Mouse (Mus musculus): Measurements from ENCODE around the gene Snx14.

Gene Snx14

DNA sequence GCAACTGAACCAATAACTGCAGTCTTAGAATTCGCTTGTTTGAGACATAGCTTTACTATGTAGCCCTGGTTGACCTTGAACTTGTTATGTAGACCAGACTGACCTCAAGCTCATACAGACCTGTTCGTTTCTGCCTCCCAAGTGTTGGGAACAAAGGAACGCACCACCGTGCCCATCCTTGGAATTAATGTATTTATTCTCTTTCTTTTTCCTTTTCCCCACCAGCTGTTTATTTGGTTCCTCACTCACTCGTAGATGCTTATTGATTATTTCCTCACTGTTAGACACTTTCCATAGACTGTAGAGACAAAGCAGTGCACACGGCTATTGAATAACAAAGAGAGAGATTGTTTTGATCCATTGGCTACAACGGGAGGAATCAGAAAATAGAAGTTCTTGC is 96.5 kb downstream of the Snx14 start:
- DNase-seq: no peak

DNA sequence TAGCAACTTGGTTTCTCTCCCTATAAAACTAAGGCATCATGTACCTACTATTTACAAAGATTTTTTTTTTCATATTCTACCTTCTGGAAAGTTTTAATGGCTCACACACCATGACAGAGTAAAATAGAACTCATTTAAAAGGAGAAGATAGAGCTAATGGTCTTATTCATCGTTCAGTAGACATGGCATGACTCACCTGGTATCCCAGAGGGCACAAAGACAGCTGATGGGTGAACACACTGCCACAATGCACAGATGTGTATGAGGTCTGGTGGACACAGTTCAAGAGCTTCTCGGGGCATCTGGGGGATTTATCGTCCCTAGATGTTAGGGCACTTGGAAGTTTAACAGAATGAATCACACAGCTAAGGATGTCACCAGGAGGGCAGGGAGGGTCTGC is 97.9 kb downstream of the Snx14 start:
- no peak for DNase-seq

DNA sequence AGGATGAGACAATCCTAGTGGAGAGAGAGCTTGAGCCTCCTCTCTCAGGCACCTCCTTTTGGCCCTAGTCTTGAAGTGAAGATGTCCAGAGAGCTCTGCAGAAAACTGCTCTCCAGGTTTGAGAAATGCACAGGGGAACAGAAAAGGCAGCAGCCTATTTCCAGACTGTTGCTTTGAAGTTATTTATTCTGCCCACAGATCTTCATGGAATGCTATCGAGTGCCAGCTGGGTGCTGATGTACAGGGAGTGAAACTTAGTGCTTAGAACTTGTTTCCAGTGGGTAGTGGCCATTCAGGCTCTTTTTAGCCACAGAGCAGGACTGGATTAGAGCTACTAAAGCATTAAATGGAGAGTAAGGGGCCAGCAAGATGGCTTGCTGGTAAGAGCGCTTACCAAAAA is 102.9 kb downstream of the Snx14 start:
- no peak for DNase-seq

DNA sequence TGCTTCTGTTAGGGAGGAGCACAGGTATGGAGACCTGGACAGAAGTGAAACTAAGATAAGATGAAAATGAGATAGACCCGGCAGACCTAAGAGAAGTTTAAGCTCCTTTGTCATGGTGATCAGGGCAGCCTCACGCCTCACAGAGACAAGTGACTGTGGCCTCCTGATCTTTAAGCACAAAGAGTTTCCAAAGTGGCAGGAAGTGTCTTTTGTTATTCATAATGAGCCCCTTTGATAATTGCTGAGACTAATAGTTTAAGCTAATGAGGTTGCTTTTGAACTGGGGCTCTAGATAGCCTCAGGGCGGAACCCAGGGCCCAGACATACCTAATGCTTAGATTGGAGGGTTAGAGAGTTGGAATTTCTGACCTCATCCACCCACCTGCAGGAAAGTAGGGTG is 106.3 kb downstream of the Snx14 start:
- no peak for DNase-seq

DNA sequence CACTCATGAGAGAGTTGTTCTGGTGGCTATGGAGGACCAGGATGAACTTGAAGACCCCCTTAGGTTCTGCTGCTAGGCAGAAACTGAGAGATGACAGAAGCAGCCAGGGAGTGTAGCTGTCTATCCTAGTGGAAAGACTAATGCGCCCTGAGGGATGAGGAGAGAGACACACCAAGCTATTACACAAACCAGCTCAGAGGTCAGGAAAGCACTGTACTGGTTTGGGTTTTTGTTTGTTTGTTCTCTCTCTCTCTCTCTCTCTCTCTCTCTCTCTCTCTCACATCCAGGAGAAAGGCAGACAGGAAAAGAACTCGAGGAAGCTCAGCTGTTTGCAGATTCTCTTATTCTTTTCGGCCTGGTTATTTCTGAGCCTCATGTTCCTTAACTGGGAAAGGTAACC is 108.4 kb downstream of the Snx14 start:
- DNase-seq: no peak

DNA sequence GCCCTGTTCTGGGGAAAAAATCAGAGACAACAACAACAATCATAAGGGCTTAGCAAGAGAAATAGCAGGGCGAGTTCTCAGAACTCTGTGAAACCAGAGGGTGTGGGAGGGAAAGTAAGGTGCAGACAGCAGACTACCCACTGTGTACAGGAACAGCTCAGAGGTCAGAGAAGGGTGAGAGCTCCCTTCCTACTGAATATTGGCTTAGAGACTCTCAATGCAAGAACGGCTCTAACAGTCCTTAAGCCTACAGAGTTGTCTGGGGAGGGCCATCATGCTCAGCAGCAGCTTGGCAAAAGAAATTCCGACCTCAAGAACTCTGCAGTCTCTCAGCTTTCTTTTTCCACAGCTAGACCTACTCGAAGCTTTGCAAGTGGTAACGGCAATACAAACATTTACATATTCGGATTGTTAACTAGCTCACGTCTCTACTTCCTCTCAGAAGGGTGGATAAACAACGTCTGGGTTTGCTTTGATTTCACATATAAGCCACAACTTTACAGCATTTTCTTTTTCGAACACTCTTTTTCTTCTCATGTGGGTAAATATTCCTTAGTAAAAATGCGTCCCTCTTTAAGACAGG is 109.5 kb downstream of the Snx14 start:
- peak; percentile 23 for DNase-seq

DNA sequence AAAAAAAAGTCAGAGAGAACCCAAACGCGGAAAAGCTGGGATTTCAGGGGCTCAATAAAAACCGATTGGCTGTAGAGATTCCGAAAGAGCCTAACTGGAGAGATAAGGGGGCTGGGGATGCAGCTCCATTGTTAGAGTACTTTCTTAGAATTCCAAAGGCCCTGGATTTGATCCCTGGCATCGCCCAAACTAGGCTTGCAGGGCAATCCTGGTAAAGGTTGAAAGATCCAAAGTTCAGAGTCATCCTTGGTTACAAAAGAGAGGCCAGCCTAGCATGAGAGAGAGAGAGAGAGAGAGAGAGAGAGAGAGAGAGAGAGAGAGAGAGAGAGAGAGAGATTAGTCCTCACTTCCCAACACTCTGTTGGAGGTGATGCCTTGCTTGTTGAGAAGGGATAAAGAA is 110.1 kb downstream of the Snx14 start:
- no peak for DNase-seq

DNA sequence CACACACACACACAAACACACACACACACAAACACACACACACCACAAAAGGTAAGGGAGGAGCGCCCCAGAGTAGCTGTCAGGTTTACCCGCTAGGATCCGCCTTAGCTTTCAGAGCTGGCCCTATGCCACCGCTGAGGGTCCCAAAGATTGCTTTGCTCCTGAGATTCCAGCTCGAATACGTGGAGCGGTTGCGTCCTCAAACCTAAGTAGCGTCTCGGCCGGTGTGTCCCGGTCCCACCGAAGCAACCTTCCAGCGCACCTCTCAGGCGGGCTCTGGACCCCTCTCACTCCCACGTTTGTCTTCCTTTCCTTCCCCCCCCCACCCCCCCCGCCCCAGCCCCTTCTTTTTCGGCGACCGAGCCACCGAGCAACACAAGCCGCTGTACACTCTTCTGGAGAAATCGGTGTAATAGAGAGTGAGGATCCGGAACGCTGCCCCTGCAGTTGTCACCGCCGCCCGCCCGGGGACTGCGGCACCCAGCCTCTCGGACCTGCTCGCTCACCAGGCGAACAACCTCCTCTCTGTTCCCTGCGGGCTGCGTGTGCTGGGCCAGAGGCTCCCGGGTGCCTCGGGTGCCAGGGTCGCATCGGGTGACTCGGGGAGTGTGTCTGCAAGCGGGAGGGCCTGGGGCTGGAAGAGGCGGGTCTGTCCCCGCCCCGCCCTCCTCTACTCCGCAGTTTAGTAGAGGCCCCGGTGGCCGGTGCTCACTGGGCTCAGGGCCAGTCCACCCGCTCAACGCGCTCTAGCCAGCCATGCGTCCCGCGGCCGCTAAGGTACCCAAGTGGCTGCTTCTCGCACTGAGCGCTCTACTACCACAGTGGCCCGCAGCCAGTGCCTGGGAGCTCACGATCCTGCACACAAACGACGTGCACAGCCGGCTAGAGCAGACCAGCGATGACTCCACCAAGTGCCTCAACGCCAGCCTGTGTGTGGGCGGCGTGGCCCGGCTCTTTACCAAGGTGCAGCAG is 111.5 kb downstream of the Snx14 start, which contains the start of gene Nt5e:
Gene Nt5e (plus strand): TSS at position 268 of the 972 bp plus-strand sequence.
- peak; percentile 78 for DNase-seq

Measured in lung, postnatal 36 days (tissue).